ENCODE assay signal across 18 mouse cellular contexts in genomic region chr6:18434828-18435531, GRCm38 (mm10).
DNase-seq lines count a peak whose midpoint lies in the region; ATAC-seq and TF ChIP-seq lines count a peak whose summit lies in the region.
"Had no signal": no experiment of that assay in that cellular context is flagged by ENCODE, and none has a peak within 500 bp of the region (broad histone marks: within the 10 kb centered on the region; RNA-seq: fewer than 3 reads in every experiment).

No protein-coding gene starts in this region.

- H3K9ac ChIP-seq in forebrain, embryonic 15.5 days (replicated peaks): no peak overlapping the region
- H3K9ac ChIP-seq in forebrain, embryonic 13.5 days: no peak overlapping the region
- H3K9ac ChIP-seq in stomach, embryonic 14.5 days (replicated peaks; ENCODE audit: low read depth, low read length): no peak overlapping the region
- H3K9ac ChIP-seq in stomach, postnatal 0 days (ENCODE audit: low read length): no peak overlapping the region
- 0 out of 2 replicates have a peak overlapping the region, but pooled peaks have one; percentile 41 for H3K9ac ChIP-seq in liver, postnatal 0 days (replicated peaks)
- H3K9ac ChIP-seq: embryonic facial prominence, embryonic 15.5 days; forebrain, postnatal 0 days; heart, embryonic 15.5 days; hindbrain, embryonic 14.5 days; midbrain, embryonic 13.5 days had no signal

- ATAC-seq in forebrain, embryonic 15.5 days (replicated peaks): no peak
- ATAC-seq in forebrain, embryonic 13.5 days: no peak
- ATAC-seq in stomach, embryonic 14.5 days (ENCODE audit: insufficient number of reproducible peaks, insufficient read depth, low FRiP score, low read depth): peak; percentile 71; the same call in 1 of the 2 replicates
- no peak for ATAC-seq in stomach, postnatal 0 days (ENCODE audit: low FRiP score, low TSS enrichment)
- peak; percentile 94 for ATAC-seq in liver, postnatal 0 days
- ATAC-seq: forebrain, postnatal 0 days; midbrain, embryonic 13.5 days had no signal

- TF ChIP-seq EP300 in stomach, postnatal 0 days (optimal IDR thresholded peaks at IDR 0.05): no peak
- TF ChIP-seq EP300 in liver, postnatal 0 days (IDR thresholded peaks at IDR 0.05; ENCODE audit: low read depth): peak; percentile 93

- no peak overlapping the region for H3K4me3 ChIP-seq in forebrain, embryonic 15.5 days
- no peak overlapping the region for H3K4me3 ChIP-seq in forebrain, embryonic 13.5 days
- no peak overlapping the region for H3K4me3 ChIP-seq in stomach, embryonic 14.5 days (ENCODE audit: low read depth, low read length)
- no peak overlapping the region for H3K4me3 ChIP-seq in stomach, postnatal 0 days (ENCODE audit: low read depth, low read length)
- H3K4me3 ChIP-seq in liver, postnatal 0 days (ENCODE audit: low read depth, low read length): peak overlapping the region; percentile 34
- no peak overlapping the region for H3K4me3 ChIP-seq in limb, embryonic 10.5 days
- H3K4me3 ChIP-seq: embryonic facial prominence, embryonic 15.5 days; heart, embryonic 15.5 days; midbrain, embryonic 13.5 days had no signal

- H3K27me3 ChIP-seq in forebrain, embryonic 15.5 days: no peaks in the 10 kb centered on the region
- H3K27me3 ChIP-seq in forebrain, embryonic 13.5 days: no peaks in the 10 kb centered on the region
- no peaks in the 10 kb centered on the region for H3K27me3 ChIP-seq in stomach, embryonic 14.5 days (ENCODE audit: control insufficient read depth, insufficient read depth, low read length)
- H3K27me3 ChIP-seq in stomach, postnatal 0 days (ENCODE audit: control insufficient read depth, insufficient read depth, low read length): no peaks in the 10 kb centered on the region
- H3K27me3 ChIP-seq in liver, postnatal 0 days (ENCODE audit: insufficient read depth, low read length): no peaks in the 10 kb centered on the region
- no peaks in the 10 kb centered on the region for H3K27me3 ChIP-seq in limb, embryonic 10.5 days (ENCODE audit: low read depth, poor library complexity, severe bottlenecking)
- H3K27me3 ChIP-seq: embryonic facial prominence, embryonic 15.5 days; heart, embryonic 15.5 days; midbrain, embryonic 13.5 days had no signal

- no peak for DNase-seq in stomach, postnatal 0 days (ENCODE audit: low spot score)
- DNase-seq in liver, postnatal 0 days: peak; percentile 31
- no peak for DNase-seq in MN1 (ENCODE audit: low spot score)
- DNase-seq in limb, embryonic 10.5 days (ENCODE audit: low spot score): no peak
- no peak for DNase-seq in B cell, adult 2 months
- DNase-seq: adrenal gland, adult 8-10 months; forebrain, postnatal 0 days; gastrocnemius, postnatal 36 days; kidney, adult 9 months; lung, postnatal 36 days; right cerebral cortex, postnatal 25 days had no signal

- 93% methylated on average over 16 of the region's 16 CpGs for WGBS in forebrain, embryonic 15.5 days
- 92% methylated on average over 16 of the region's 16 CpGs for WGBS in forebrain, embryonic 13.5 days
- WGBS in stomach, embryonic 14.5 days: 87% methylated on average over 16 of the region's 16 CpGs
- 92% methylated on average over 16 of the region's 16 CpGs for WGBS in stomach, postnatal 0 days
- 57% methylated on average over 16 of the region's 16 CpGs for WGBS in liver, postnatal 0 days (ENCODE audit: insufficient replicate concordance)
- whole genome bisulfite sequencing in limb, embryonic 10.5 days: 93% methylated on average over 16 of the region's 16 CpGs

- 0 out of 2 replicates have a peak, but pooled peaks cover 4% of the 10 kb centered on the region for H3K4me1 ChIP-seq in forebrain, embryonic 15.5 days
- no peaks in the 10 kb centered on the region for H3K4me1 ChIP-seq in forebrain, embryonic 13.5 days
- H3K4me1 ChIP-seq in stomach, embryonic 14.5 days (ENCODE audit: control insufficient read depth, insufficient read depth, low read length): no peaks in the 10 kb centered on the region
- H3K4me1 ChIP-seq in stomach, postnatal 0 days (replicated peaks; ENCODE audit: control insufficient read depth, insufficient read depth): no peaks in the 10 kb centered on the region
- H3K4me1 ChIP-seq in liver, postnatal 0 days (ENCODE audit: insufficient read depth): peaks cover 3% of the 10 kb centered on the region; the same call in 1 of the 2 replicates
- H3K4me1 ChIP-seq in limb, embryonic 10.5 days: peaks cover 9% of the 10 kb centered on the region
- H3K4me1 ChIP-seq: embryonic facial prominence, embryonic 15.5 days; midbrain, embryonic 13.5 days had no signal

- TF ChIP-seq CTCF in stomach, postnatal 0 days (IDR thresholded peaks at IDR 0.05; ENCODE audit: low read depth): no peak
- TF ChIP-seq CTCF in liver, postnatal 0 days (IDR thresholded peaks at IDR 0.05; ENCODE audit: low read depth): no peak

- 0 out of 2 replicates have a peak overlapping the region, but pooled peaks have one; percentile 12 for H3K27ac ChIP-seq in forebrain, embryonic 15.5 days (replicated peaks)
- H3K27ac ChIP-seq in forebrain, embryonic 13.5 days: no peak overlapping the region
- no peak overlapping the region for H3K27ac ChIP-seq in stomach, embryonic 14.5 days (ENCODE audit: low read length)
- no peak overlapping the region for H3K27ac ChIP-seq in stomach, postnatal 0 days (replicated peaks)
- peak overlapping the region; percentile 60; the same call in 1 of the 2 replicates for H3K27ac ChIP-seq in liver, postnatal 0 days (ENCODE audit: low read depth)
- H3K27ac ChIP-seq in limb, embryonic 10.5 days: no peak overlapping the region
- H3K27ac ChIP-seq: embryonic facial prominence, embryonic 15.5 days; hindbrain, embryonic 14.5 days; midbrain, embryonic 13.5 days had no signal

- H3K9me3 ChIP-seq in forebrain, embryonic 15.5 days: no peaks in the 10 kb centered on the region
- H3K9me3 ChIP-seq in forebrain, embryonic 13.5 days (replicated peaks): no peaks in the 10 kb centered on the region
- H3K9me3 ChIP-seq in stomach, embryonic 14.5 days (ENCODE audit: control insufficient read depth, low read depth, low read length): no peaks in the 10 kb centered on the region
- H3K9me3 ChIP-seq in stomach, postnatal 0 days (ENCODE audit: control insufficient read depth, low read length): no peaks in the 10 kb centered on the region
- H3K9me3 ChIP-seq in liver, postnatal 0 days (ENCODE audit: low read length): no peaks in the 10 kb centered on the region
- no peaks in the 10 kb centered on the region for H3K9me3 ChIP-seq in limb, embryonic 10.5 days (replicated peaks)
- H3K9me3 ChIP-seq: embryonic facial prominence, embryonic 15.5 days; heart, embryonic 15.5 days; midbrain, embryonic 13.5 days had no signal

- peaks cover 15% of the 10 kb centered on the region for H3K36me3 ChIP-seq in forebrain, embryonic 15.5 days
- peaks cover 18% of the 10 kb centered on the region for H3K36me3 ChIP-seq in forebrain, embryonic 13.5 days (ENCODE audit: poor library complexity, severe bottlenecking)
- H3K36me3 ChIP-seq in stomach, embryonic 14.5 days (ENCODE audit: control insufficient read depth, insufficient read depth, low read length): 0 out of 2 replicates have a peak, but pooled peaks cover 3% of the 10 kb centered on the region
- H3K36me3 ChIP-seq in stomach, postnatal 0 days (ENCODE audit: control insufficient read depth, insufficient read depth, low read length): no peaks in the 10 kb centered on the region
- H3K36me3 ChIP-seq in liver, postnatal 0 days (replicated peaks; ENCODE audit: insufficient read depth, low read length): no peaks in the 10 kb centered on the region
- H3K36me3 ChIP-seq in limb, embryonic 10.5 days: peaks cover 16% of the 10 kb centered on the region
- H3K36me3 ChIP-seq: embryonic facial prominence, embryonic 15.5 days; heart, embryonic 15.5 days had no signal

- no peak overlapping the region for H3K4me2 ChIP-seq in forebrain, embryonic 15.5 days (replicated peaks)
- no peak overlapping the region for H3K4me2 ChIP-seq in forebrain, embryonic 13.5 days
- H3K4me2 ChIP-seq in stomach, embryonic 14.5 days (replicated peaks; ENCODE audit: low read depth, low read length): no peak overlapping the region
- no peak overlapping the region for H3K4me2 ChIP-seq in stomach, postnatal 0 days (replicated peaks; ENCODE audit: low read depth)
- H3K4me2 ChIP-seq in liver, postnatal 0 days (ENCODE audit: low read depth, low read length): peak overlapping the region; percentile 57
- H3K4me2 ChIP-seq: embryonic facial prominence, embryonic 15.5 days; heart, embryonic 15.5 days; hindbrain, embryonic 14.5 days; midbrain, embryonic 13.5 days had no signal

Comparison
In these comparisons a context has a peak if more than half of its experiments do, and no peak if none do; other contexts are left out.
1. ATAC-seq: peak in stomach, embryonic 14.5 days (single experiment) and liver, postnatal 0 days (single experiment); none in forebrain, embryonic 15.5 days (single experiment), forebrain, embryonic 13.5 days (single experiment) and stomach, postnatal 0 days (single experiment).
2. H3K27ac ChIP-seq: peak in forebrain, embryonic 15.5 days (single experiment) and liver, postnatal 0 days (single experiment); none in forebrain, embryonic 13.5 days (single experiment), stomach, embryonic 14.5 days (single experiment), stomach, postnatal 0 days (single experiment) and limb, embryonic 10.5 days (single experiment).